Mouse (Mus musculus) olfactory bulb, adult 2 months (tissue): ENCODE measurements around the gene Gm5105.

Experiments used
- CTCF ChIP-seq: fragments of 200-500 bp; IDR thresholded peaks from 2 replicates; pipeline ENCODE4 v1.5.1; 2012; ENCODE audit warnings: low read depth, mild to moderate bottlenecking, low read length, moderate library complexity; ENCODE audit not compliant: insufficient read depth
- POLR2A ChIP-seq: fragments of 200-500 bp; IDR thresholded peaks from 2 replicates; pipeline ENCODE4 v1.6.1; 2012; ENCODE audit warnings: mild to moderate bottlenecking, low read depth, low read length, moderate library complexity; ENCODE audit not compliant: insufficient read depth

GRCm38 (mm10) chr3:138049555-138049954 lies 17.6 kb downstream of the Gm5105 start:
- TF ChIP-seq CTCF (no peak), POLR2A (no peak)
